ENCODE assay signal across 31 mouse cellular contexts in the genomic region with DNA sequence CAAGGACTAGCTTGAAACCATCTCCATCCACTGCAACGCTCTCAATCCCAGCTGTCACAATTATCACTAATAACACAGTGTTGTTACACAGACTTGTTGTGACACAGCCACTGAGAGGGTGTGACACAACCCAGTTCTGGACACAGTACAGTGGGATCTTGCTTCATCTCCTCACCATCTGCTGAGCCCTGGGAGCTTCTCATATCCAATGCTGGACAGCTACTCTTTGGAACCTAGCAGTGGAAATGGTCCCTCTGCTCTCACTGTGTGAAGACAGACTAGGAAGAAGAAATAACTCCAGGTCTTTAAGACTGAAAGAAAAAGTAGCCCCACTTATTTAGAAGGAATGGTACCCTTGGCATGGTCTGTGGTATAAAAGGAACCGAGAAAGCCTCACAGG.
A peak's percentile ranks its signal among the peaks of the same experiment; 100 is the strongest.
DNase-seq lines count a peak whose midpoint lies in the region; ATAC-seq lines count a peak whose summit lies in the region.
"Had no signal": no experiment of that assay in that cellular context is flagged by ENCODE, and none has a peak within 500 bp of the region (broad histone marks: within the 10 kb centered on the region; RNA-seq: fewer than 3 reads in every experiment).

No protein-coding gene starts in this region.

- no peak for ATAC-seq in midbrain, embryonic 15.5 days (replicated peaks)
- ATAC-seq: forebrain, embryonic 14.5 days; hindbrain, postnatal 0 days; intestine, embryonic 15.5 days; liver, embryonic 12.5 days; liver, postnatal 0 days had no signal

- 91% methylated on average over 2 of the region's 2 CpGs for WGBS in midbrain, embryonic 15.5 days

- peak; percentile 8 for DNase-seq in adrenal gland, postnatal 14 days
- no peak for DNase-seq in adrenal gland, postnatal 4 days (ENCODE audit: low spot score in 2 of 2)
- DNase-seq in cerebellum, adult 11 months: peak; percentile 35
- DNase-seq in cerebellum, adult 9-10 months: peak; percentile 71
- DNase-seq in cerebellum, postnatal 36 days: peak; percentile 40 to 57
- DNase-seq in gastrocnemius, adult 18-20 months (ENCODE audit: low spot score): no peak
- no peak for DNase-seq in natural killer cell, adult 2 months (ENCODE audit: low spot score in 2 of 2)
- DNase-seq: adrenal gland, adult 8-10 months; embryo, embryonic 11 days; gastrocnemius, postnatal 14 days; heart, adult 11 months; kidney, adult 2 months; kidney, postnatal 4 days; left cerebral cortex, postnatal 4 days; liver, postnatal 0 days; lung, postnatal 10 days; midbrain, embryonic 14.5 days; thymus, adult 2 months; thymus, postnatal 4 days had no signal

- H3K9ac ChIP-seq in midbrain, embryonic 15.5 days: no peak overlapping the region
- H3K9ac ChIP-seq: embryonic facial prominence, embryonic 12.5 days; heart, embryonic 15.5 days; intestine, embryonic 15.5 days; liver, embryonic 12.5 days; liver, postnatal 0 days; neural tube, embryonic 12.5 days had no signal

- no peaks in the 10 kb centered on the region for H3K9me3 ChIP-seq in midbrain, embryonic 15.5 days
- H3K9me3 ChIP-seq: embryonic facial prominence, embryonic 12.5 days; G1E; heart, embryonic 10.5 days; heart, embryonic 15.5 days; intestine, embryonic 15.5 days; liver, embryonic 12.5 days; neural tube, embryonic 12.5 days had no signal

- no peaks in the 10 kb centered on the region for H3K27me3 ChIP-seq in midbrain, embryonic 15.5 days (replicated peaks)
- H3K27me3 ChIP-seq: embryonic facial prominence, embryonic 12.5 days; heart, embryonic 15.5 days; intestine, embryonic 15.5 days; liver, embryonic 12.5 days; neural tube, embryonic 12.5 days had no signal

- no peaks in the 10 kb centered on the region for H3K4me1 ChIP-seq in midbrain, embryonic 15.5 days
- H3K4me1 ChIP-seq: embryonic facial prominence, embryonic 12.5 days; heart, embryonic 10.5 days; heart, embryonic 15.5 days; intestine, embryonic 15.5 days; liver, embryonic 12.5 days; neural tube, embryonic 12.5 days had no signal

- no peak overlapping the region for H3K4me2 ChIP-seq in midbrain, embryonic 15.5 days
- H3K4me2 ChIP-seq: embryonic facial prominence, embryonic 12.5 days; heart, embryonic 15.5 days; intestine, embryonic 15.5 days; liver, embryonic 12.5 days; neural tube, embryonic 12.5 days had no signal

- no peak overlapping the region for H3K27ac ChIP-seq in midbrain, embryonic 15.5 days
- H3K27ac ChIP-seq: embryonic facial prominence, embryonic 12.5 days; heart, embryonic 10.5 days; heart, embryonic 15.5 days; hindbrain, postnatal 0 days; intestine, embryonic 15.5 days; kidney, postnatal 0 days; liver, embryonic 12.5 days; macrophage; neural tube, embryonic 12.5 days had no signal

- H3K4me3 ChIP-seq in midbrain, embryonic 15.5 days: no peak overlapping the region
- H3K4me3 ChIP-seq: embryonic facial prominence, embryonic 12.5 days; heart, embryonic 10.5 days; heart, embryonic 15.5 days; intestine, embryonic 15.5 days; liver, embryonic 12.5 days; neural tube, embryonic 12.5 days had no signal

- no peaks in the 10 kb centered on the region for H3K36me3 ChIP-seq in midbrain, embryonic 15.5 days (replicated peaks)
- H3K36me3 ChIP-seq: embryonic facial prominence, embryonic 12.5 days; G1E; heart, embryonic 10.5 days; heart, embryonic 15.5 days; intestine, embryonic 15.5 days; liver, embryonic 12.5 days; neural tube, embryonic 12.5 days had no signal

Comparison
In these comparisons a context has a peak if more than half of its experiments do, and no peak if none do; other contexts are left out.
1. DNase-seq: peak in adrenal gland, postnatal 14 days (single experiment), cerebellum, adult 11 months (single experiment), cerebellum, adult 9-10 months (single experiment) and cerebellum, postnatal 36 days (2 of 2); none in adrenal gland, postnatal 4 days (0 of 2), gastrocnemius, adult 18-20 months (single experiment) and natural killer cell, adult 2 months (0 of 2).